Mouse (Mus musculus): ENCODE measurements at regions not wholly inside any gene's neighbourhood (a gene's known extent, or its start where the extent isn't known, plus 50 kb on each side); places are given as distances from the start of the nearest gene placed in this dataset.
A peak's percentile ranks its signal among the peaks of the same experiment; 100 is the strongest.
"Not testable (repeated sequence)": the region's sequence is repeated elsewhere in the genome, so short reads cannot be mapped to it uniquely, and the experiment has no call there.

- no peak for DNase-seq (ENCODE audit: low spot score in 2 of 2)
These were observed 123.8 kb upstream of the Nabp1 start for GRCm38 (mm10) chr1:51602071-51602470.

GRCm38 (mm10) chr1:51600425-51600824, 122.2 kb upstream of the Nabp1 start:
- DNase-seq (ENCODE audit: low spot score in 2 of 2) = no peak

- peak; percentile 67 to 81 for DNase-seq (ENCODE audit: low spot score in 2 of 2)
These were observed 119.0 kb upstream of the Nabp1 start for GRCm38 (mm10) chr1:51596935-51597820.

- DNase-seq (ENCODE audit: low spot score in 2 of 2) = no peak
These were observed 116.4 kb upstream of the Nabp1 start for GRCm38 (mm10) chr1:51594666-51595065.

- DNase-seq (ENCODE audit: low spot score in 2 of 2) = peak in 1 of 2 experiments; percentile 14
These were observed 115.6 kb upstream of the Nabp1 start for GRCm38 (mm10) chr1:51593621-51594441.

- DNase-seq (ENCODE audit: low spot score in 2 of 2) = no peak
These were observed 113.7 kb upstream of the Nabp1 start for GRCm38 (mm10) chr1:51591886-51592285.

GRCm38 (mm10) chr1:51590606-51591400, 112.6 kb upstream of the Nabp1 start:
- DNase-seq (ENCODE audit: low spot score in 2 of 2) = no peak

- DNase-seq (ENCODE audit: low spot score in 2 of 2) = no peak
These were observed 106.8 kb upstream of the Nabp1 start for GRCm38 (mm10) chr1:51584925-51585424.

- no peak for DNase-seq (ENCODE audit: low spot score in 2 of 2)
These were observed 105.6 kb upstream of the Nabp1 start for GRCm38 (mm10) chr1:51583871-51584270.

- DNase-seq (ENCODE audit: low spot score in 2 of 2) = no peak
These were observed 101.8 kb upstream of the Nabp1 start for GRCm38 (mm10) chr1:51580074-51580473.

GRCm38 (mm10) chr1:51577701-51578100, 99.5 kb upstream of the Nabp1 start:
- DNase-seq (ENCODE audit: low spot score in 2 of 2) = no peak

- DNase-seq (ENCODE audit: low spot score in 2 of 2) = no peak
These were observed 94.3 kb upstream of the Nabp1 start for GRCm38 (mm10) chr1:51572314-51573078.

GRCm38 (mm10) chr1:51569625-51570024, 91.4 kb upstream of the Nabp1 start:
- no peak for DNase-seq (ENCODE audit: low spot score in 2 of 2)

GRCm38 (mm10) chr1:51566170-51566649, 88.0 kb upstream of the Nabp1 start:
- no peak for DNase-seq (ENCODE audit: low spot score in 2 of 2)

- DNase-seq (ENCODE audit: low spot score in 2 of 2) = not testable (repeated sequence)
These were observed 78.4 kb upstream of the Nabp1 start for GRCm38 (mm10) chr1:51556616-51557015.

GRCm38 (mm10) chr1:51553738-51554137, 75.5 kb upstream of the Nabp1 start:
- no peak for DNase-seq (ENCODE audit: low spot score in 2 of 2)

GRCm38 (mm10) chr1:51551624-51552023, 73.4 kb upstream of the Nabp1 start:
- no peak for DNase-seq (ENCODE audit: low spot score in 2 of 2)

- DNase-seq (ENCODE audit: low spot score in 2 of 2) = no peak
These were observed 64.6 kb upstream of the Nabp1 start for GRCm38 (mm10) chr1:51542801-51543200.

- DNase-seq (ENCODE audit: low spot score in 2 of 2) = no peak
These were observed 61.4 kb upstream of the Nabp1 start for GRCm38 (mm10) chr1:51539634-51540033.

GRCm38 (mm10) chr1:51538836-51539235, 60.6 kb upstream of the Nabp1 start:
- DNase-seq (ENCODE audit: low spot score in 2 of 2) = no peak

All from gastrocnemius, postnatal 4 days (tissue).